Mouse (Mus musculus) forebrain, embryonic 10.5 days (tissue): ENCODE measurements around the gene Camk2d. TPM values are rescaled to one million over a fixed set of nuclear protein-coding genes. Genes with fewer than 3 reads are reported as not detected.

ENCODE experiments used
- DNase-seq: peaks from one replicate; pipeline ENCODE4 v3.0.0-alpha.2; 2017; ENCODE audit warnings: low spot score; ENCODE audit errors: extremely low spot score
- H3K27ac ChIP-seq: fragments of 300-500 bp; sonication (generic); 2 replicates; pipeline ENCODE4 v1.5.1; 2016; ENCODE audit warnings: mild to moderate bottlenecking
- H3K27me3 ChIP-seq: fragments of 300-500 bp; sonication (generic); 2 replicates; pipeline ENCODE4 v1.6.1; 2016; ENCODE audit warnings: mild to moderate bottlenecking; ENCODE audit not compliant: poor library complexity, severe bottlenecking
- H3K36me3 ChIP-seq: fragments of 300-500 bp; sonication (generic); replicated peaks from 2 replicates; pipeline ENCODE4 v1.6.1; 2016; ENCODE audit warnings: mild to moderate bottlenecking, moderate library complexity
- H3K4me1 ChIP-seq: fragments of 300-500 bp; sonication (generic); 2 replicates; pipeline ENCODE4 v1.6.1; 2016
- H3K4me3 ChIP-seq: fragments of 300-500 bp; sonication (generic); 2 replicates; pipeline ENCODE4 v1.5.1; 2016; ENCODE audit warnings: mild to moderate bottlenecking, moderate library complexity
- H3K9me3 ChIP-seq: fragments of 300-500 bp; sonication (generic); 2 replicates; pipeline ENCODE4 v1.6.1; 2016; ENCODE audit warnings: mild to moderate bottlenecking, moderate library complexity
- WGBS: fragments of 180-500 bp; shearing (Covaris S2); methylation state at CpG from one replicate; pipeline ENCODE4 v1.1.7; 2016; 5-methylcytosine and 5-hydroxymethylcytosine counted together
- polyA plus RNA-seq: library from polyadenylated mRNA; unstranded; fragments of >200 nt; fragmentation: Nextera tagmentation; extraction: Ambion mirVana; gene quantifications from 2 replicates; pipeline ENCODE4 v1.2.1, GENCODE M21; 2016

Camk2d gene
- polyA plus RNA-seq, 1 experiment from 2014 or later: 10.3 TPM

GRCm38 (mm10) chr3:126829817-126830216 lies 233.7 kb downstream of the Camk2d start:
- H3K27ac ChIP-seq: no peak overlapping the region
- 82% methylated on average over 2 of the region's 2 CpGs for WGBS

GRCm38 (mm10) chr3:126831418-126832138 lies 235.5 kb downstream of the Camk2d start:
- no peak overlapping the region for H3K27ac ChIP-seq
- H3K27me3 ChIP-seq: no peaks in the 10 kb centered on the region
- peaks cover under 1% of the 10 kb centered on the region; the same call in 1 of the 2 replicates for H3K4me1 ChIP-seq
- 76% methylated on average over 6 of the region's 6 CpGs for WGBS
- H3K4me3 ChIP-seq: no peak overlapping the region
- H3K36me3 ChIP-seq: no peaks in the 10 kb centered on the region
- H3K9me3 ChIP-seq: no peaks in the 10 kb centered on the region
- DNase-seq: no peak

More at GRCm38 (mm10) chr3:126829817-126830216, 233.7 kb downstream of the Camk2d start:
- H3K4me1 ChIP-seq: peaks cover 6% of the 10 kb centered on the region; the same call in 1 of the 2 replicates
- no peaks in the 10 kb centered on the region for H3K27me3 ChIP-seq
- no peak for DNase-seq
- H3K4me3 ChIP-seq: no peak overlapping the region
- H3K36me3 ChIP-seq: no peaks in the 10 kb centered on the region
- no peaks in the 10 kb centered on the region for H3K9me3 ChIP-seq

GRCm38 (mm10) chr3:126834641-126835167 lies 238.6 kb downstream of the Camk2d start:
- Histone ChIP-seq H3K9me3 (no peaks in the 10 kb centered on the region), H3K36me3 (no peaks in the 10 kb centered on the region), H3K4me1 (no peaks in the 10 kb centered on the region), H3K27me3 (no peaks in the 10 kb centered on the region), H3K27ac (no peak overlapping the region), H3K4me3 (no peak overlapping the region)
- no peak for DNase-seq
- 74% methylated on average over 5 of the region's 5 CpGs for WGBS

GRCm38 (mm10) chr3:126842780-126843179 lies 246.7 kb downstream of the Camk2d start:
- no peaks in the 10 kb centered on the region; the same call in 1 of the 2 replicates for H3K36me3 ChIP-seq
- DNase-seq: no peak
- no peak overlapping the region for H3K27ac ChIP-seq
- WGBS: 89% methylated on average over 9 of the region's 9 CpGs
- H3K4me1 ChIP-seq: no peaks in the 10 kb centered on the region
- no peaks in the 10 kb centered on the region for H3K9me3 ChIP-seq
- H3K4me3 ChIP-seq: no peak overlapping the region
- H3K27me3 ChIP-seq: no peaks in the 10 kb centered on the region

- H3K9me3 ChIP-seq: no peaks in the 10 kb centered on the region
- H3K27ac ChIP-seq: no peak overlapping the region
- 96% methylated on average over 7 of the region's 7 CpGs for WGBS
- H3K27me3 ChIP-seq: no peaks in the 10 kb centered on the region
- no peak for DNase-seq
- H3K4me3 ChIP-seq: no peak overlapping the region
- H3K4me1 ChIP-seq: no peaks in the 10 kb centered on the region
- no peaks in the 10 kb centered on the region; the same call in 1 of the 2 replicates for H3K36me3 ChIP-seq
Observed at GRCm38 (mm10) chr3:126844809-126845208, 248.7 kb downstream of the Camk2d start.

GRCm38 (mm10) chr3:126848081-126848480 lies 252.0 kb downstream of the Camk2d start:
- no peaks in the 10 kb centered on the region for H3K4me1 ChIP-seq
- H3K27me3 ChIP-seq: no peaks in the 10 kb centered on the region
- H3K27ac ChIP-seq: no peak overlapping the region
- 89% methylated on average over 1 of the region's 1 CpGs for WGBS
- no peak overlapping the region for H3K4me3 ChIP-seq
- DNase-seq: no peak
- no peaks in the 10 kb centered on the region for H3K36me3 ChIP-seq
- H3K9me3 ChIP-seq: no peaks in the 10 kb centered on the region

GRCm38 (mm10) chr3:126860442-126860841 lies 264.3 kb downstream of the Camk2d start:
- H3K4me1 ChIP-seq: no peaks in the 10 kb centered on the region
- H3K9me3 ChIP-seq: no peaks in the 10 kb centered on the region
- H3K4me3 ChIP-seq: no peak overlapping the region
- no peak overlapping the region for H3K27ac ChIP-seq
- DNase-seq: no peak
- no peaks in the 10 kb centered on the region for H3K36me3 ChIP-seq
- H3K27me3 ChIP-seq: no peaks in the 10 kb centered on the region

- WGBS: 71% methylated on average over 3 of the region's 3 CpGs
- Histone ChIP-seq H3K4me3 (no peak overlapping the region), H3K36me3 (no peaks in the 10 kb centered on the region), H3K4me1 (peaks cover 3% of the 10 kb centered on the region; the same call in 1 of the 2 replicates), H3K9me3 (no peaks in the 10 kb centered on the region), H3K27ac (no peak overlapping the region), H3K27me3 (no peaks in the 10 kb centered on the region)
- no peak for DNase-seq
Observed at GRCm38 (mm10) chr3:126869561-126869960, 273.5 kb downstream of the Camk2d start.

- Histone ChIP-seq H3K27ac (no peak overlapping the region), H3K4me1 (peaks cover 3% of the 10 kb centered on the region; the same call in 1 of the 2 replicates), H3K4me3 (no peak overlapping the region), H3K9me3 (no peaks in the 10 kb centered on the region), H3K27me3 (no peaks in the 10 kb centered on the region), H3K36me3 (no peaks in the 10 kb centered on the region)
- 97% methylated on average over 1 of the region's 1 CpGs for WGBS
- no peak for DNase-seq
Observed at GRCm38 (mm10) chr3:126870688-126871087, 274.6 kb downstream of the Camk2d start.

- Histone ChIP-seq H3K36me3 (no peaks in the 10 kb centered on the region), H3K9me3 (no peaks in the 10 kb centered on the region), H3K4me1 (no peaks in the 10 kb centered on the region), H3K27ac (no peak overlapping the region), H3K27me3 (no peaks in the 10 kb centered on the region), H3K4me3 (no peak overlapping the region)
- no peak for DNase-seq
- WGBS: 70% methylated on average over 1 of the region's 1 CpGs
Observed at GRCm38 (mm10) chr3:126878233-126878632, 282.1 kb downstream of the Camk2d start.

- DNase-seq: no peak
- Histone ChIP-seq H3K36me3 (no peaks in the 10 kb centered on the region), H3K4me1 (no peaks in the 10 kb centered on the region), H3K9me3 (no peaks in the 10 kb centered on the region), H3K27ac (no peak overlapping the region), H3K27me3 (no peaks in the 10 kb centered on the region), H3K4me3 (no peak overlapping the region)
- WGBS: 83% methylated on average over 4 of the region's 4 CpGs
Observed at GRCm38 (mm10) chr3:126886090-126886489, 290.0 kb downstream of the Camk2d start.

- H3K36me3 ChIP-seq: no peaks in the 10 kb centered on the region
- no peaks in the 10 kb centered on the region for H3K9me3 ChIP-seq
- no peak overlapping the region for H3K4me3 ChIP-seq
- H3K4me1 ChIP-seq: no peaks in the 10 kb centered on the region
- WGBS: 85% methylated on average over 4 of the region's 4 CpGs
- no peak for DNase-seq
- no peak overlapping the region for H3K27ac ChIP-seq
- H3K27me3 ChIP-seq: no peaks in the 10 kb centered on the region
Observed at GRCm38 (mm10) chr3:126886644-126887043, 290.5 kb downstream of the Camk2d start.
